Mouse (Mus musculus) forebrain, embryonic 14.5 days (tissue): ENCODE results near the gene Clca3a1. TPM values are rescaled to one million over a fixed set of nuclear protein-coding genes. Genes with fewer than 3 reads are reported as not detected.

Experiments used
- ATAC-seq: fragments of 200-750 bp; cut with Nextera tagmentation; 2 replicates; pipeline ENCODE4 v1.8.0; 2017; ENCODE audit warnings: mild to moderate bottlenecking, moderate library complexity
- DNase-seq: peaks from one replicate; pipeline ENCODE4 v3.0.0-alpha.2; 2015; ENCODE audit warnings: low spot score
- H3K27ac ChIP-seq: fragments of 300-500 bp; sonication (generic); 2 replicates; pipeline ENCODE4 v1.5.1; 2014; ENCODE audit warnings: low read depth, mild to moderate bottlenecking, control low read depth, low read length, moderate library complexity
- H3K27me3 ChIP-seq: fragments of 300-500 bp; sonication (generic); replicated peaks from 2 replicates; pipeline ENCODE4 v1.6.1; 2014; ENCODE audit warnings: low read length, control low read depth, mixed read lengths; ENCODE audit not compliant: control insufficient read depth, insufficient read depth
- H3K36me3 ChIP-seq: fragments of 300-500 bp; sonication (generic); 2 replicates; pipeline ENCODE4 v1.6.1; 2014; ENCODE audit warnings: low read length, control low read depth; ENCODE audit not compliant: control insufficient read depth, insufficient read depth
- H3K4me1 ChIP-seq: fragments of 300-500 bp; sonication (generic); 2 replicates; pipeline ENCODE4 v1.6.1; 2014; ENCODE audit warnings: antibody characterized with exemption, low read length, control low read depth; ENCODE audit not compliant: control insufficient read depth, insufficient read depth
- H3K4me2 ChIP-seq: fragments of 300-500 bp; sonication (generic); 2 replicates; pipeline ENCODE4 v1.6.1; 2014; ENCODE audit warnings: mild to moderate bottlenecking, control low read depth, low read length
- H3K4me3 ChIP-seq: fragments of 300-500 bp; sonication (generic); 2 replicates; pipeline ENCODE4 v1.5.1; 2014; ENCODE audit warnings: low read depth, low read length, control low read depth
- H3K9ac ChIP-seq: fragments of 300-500 bp; sonication (generic); 2 replicates; pipeline ENCODE4 v1.6.1; 2014; ENCODE audit warnings: mild to moderate bottlenecking, low read length, control low read depth, moderate library complexity
- H3K9me3 ChIP-seq: fragments of 300-500 bp; sonication (generic); replicated peaks from 2 replicates; pipeline ENCODE4 v1.6.1; 2016; ENCODE audit warnings: low read length, control low read depth, mixed read lengths; ENCODE audit not compliant: control insufficient read depth
- WGBS: fragments of 180-500 bp; shearing (Covaris S2); extraction: QIAGEN DNeasy Blood & Tissue Kit; methylation state at CpG from one replicate; pipeline ENCODE4 v1.1.7; 2014; 5-methylcytosine and 5-hydroxymethylcytosine counted together
- polyA plus RNA-seq: library from polyadenylated mRNA; unstranded; fragments of >200 nt; fragmentation: Nextera tagmentation; extraction: Ambion mirVana; gene quantifications from 2 replicates; pipeline ENCODE4 v1.2.1, GENCODE M21; 2014

The Clca3a1 gene
- polyA plus RNA-seq, 1 experiment from 2014 or later: 0.47 TPM

- H3K9me3 ChIP-seq: no peaks in the 10 kb centered on the region
- H3K4me3 ChIP-seq: no peak overlapping the region
- 78% methylated on average over 8 of the region's 8 CpGs for WGBS
- DNase-seq (no peak), ATAC-seq (no peak)
- H3K36me3 ChIP-seq: peaks cover 15% of the 10 kb centered on the region
- no peak overlapping the region for H3K4me2 ChIP-seq
- H3K9ac ChIP-seq: no peak overlapping the region
- no peaks in the 10 kb centered on the region for H3K27me3 ChIP-seq
- no peak overlapping the region for H3K27ac ChIP-seq
- H3K4me1 ChIP-seq: peaks cover 15% of the 10 kb centered on the region
Measured at GRCm38 (mm10) chr3:144714606-144715005, 46.2 kb downstream of the Clca3a1 start.

- H3K27me3 ChIP-seq: no peaks in the 10 kb centered on the region
- H3K36me3 ChIP-seq: peaks cover 15% of the 10 kb centered on the region
- DNase-seq (no peak), ATAC-seq (no peak)
- no peak overlapping the region for H3K4me2 ChIP-seq
- H3K4me1 ChIP-seq: peaks cover 15% of the 10 kb centered on the region
- no peak overlapping the region for H3K9ac ChIP-seq
- WGBS: 55% methylated on average over 7 of the region's 7 CpGs
- no peak overlapping the region for H3K4me3 ChIP-seq
- H3K27ac ChIP-seq: no peak overlapping the region
- no peaks in the 10 kb centered on the region for H3K9me3 ChIP-seq
Measured at GRCm38 (mm10) chr3:144714126-144714525, 46.7 kb downstream of the Clca3a1 start.

- no peaks in the 10 kb centered on the region for H3K27me3 ChIP-seq
- H3K9ac ChIP-seq: no peak overlapping the region
- no peak overlapping the region for H3K27ac ChIP-seq
- no peaks in the 10 kb centered on the region for H3K9me3 ChIP-seq
- H3K4me2 ChIP-seq: no peak overlapping the region
- H3K4me1 ChIP-seq: peaks cover 3% of the 10 kb centered on the region; the same call in 1 of the 2 replicates
- H3K36me3 ChIP-seq: peaks cover 23% of the 10 kb centered on the region
- no peak overlapping the region for H3K4me3 ChIP-seq
- ATAC-seq (peak; percentile 49; the same call in 1 of the 2 replicates), DNase-seq (peak; percentile 13)
- WGBS: 36% methylated on average over 6 of the region's 6 CpGs
Measured at GRCm38 (mm10) chr3:144711607-144712206, 49.1 kb downstream of the Clca3a1 start.

GRCm38 (mm10) chr3:144708612-144709011, 52.2 kb downstream of the Clca3a1 start:
- DNase-seq: no peak

GRCm38 (mm10) chr3:144703959-144704358, 56.8 kb downstream of the Clca3a1 start:
- DNase-seq (no peak), ATAC-seq (no peak)
- Histone ChIP-seq H3K9ac (no peak overlapping the region), H3K36me3 (peaks cover 47% of the 10 kb centered on the region), H3K4me2 (no peak overlapping the region), H3K27ac (no peak overlapping the region), H3K27me3 (no peaks in the 10 kb centered on the region), H3K4me3 (no peak overlapping the region), H3K4me1 (no peaks in the 10 kb centered on the region), H3K9me3 (no peaks in the 10 kb centered on the region)
- 90% methylated on average over 6 of the region's 6 CpGs for WGBS

More at GRCm38 (mm10) chr3:144708612-144709011, 52.2 kb downstream of the Clca3a1 start:
- H3K27me3 ChIP-seq: no peaks in the 10 kb centered on the region
- H3K4me2 ChIP-seq: no peak overlapping the region
- no peaks in the 10 kb centered on the region for H3K9me3 ChIP-seq
- ATAC-seq: no peak
- 92% methylated on average over 5 of the region's 5 CpGs for WGBS
- no peaks in the 10 kb centered on the region for H3K4me1 ChIP-seq
- H3K4me3 ChIP-seq: no peak overlapping the region
- H3K36me3 ChIP-seq: peaks cover 35% of the 10 kb centered on the region
- no peak overlapping the region for H3K27ac ChIP-seq
- H3K9ac ChIP-seq: no peak overlapping the region

GRCm38 (mm10) chr3:144698790-144699433, 61.9 kb downstream of the Clca3a1 start:
- ATAC-seq (no peak), DNase-seq (no peak)
- Histone ChIP-seq H3K4me1 (no peaks in the 10 kb centered on the region), H3K9ac (no peak overlapping the region), H3K9me3 (no peaks in the 10 kb centered on the region), H3K36me3 (peaks cover 72% of the 10 kb centered on the region), H3K4me2 (no peak overlapping the region), H3K27ac (no peak overlapping the region), H3K27me3 (no peaks in the 10 kb centered on the region), H3K4me3 (no peak overlapping the region)
- WGBS: 88% methylated on average over 5 of the region's 5 CpGs

- Histone ChIP-seq H3K9ac (no peak overlapping the region), H3K9me3 (no peaks in the 10 kb centered on the region), H3K4me3 (no peak overlapping the region), H3K4me1 (no peaks in the 10 kb centered on the region), H3K4me2 (no peak overlapping the region), H3K36me3 (peaks cover 73% of the 10 kb centered on the region), H3K27ac (no peak overlapping the region), H3K27me3 (no peaks in the 10 kb centered on the region)
- 89% methylated on average over 3 of the region's 3 CpGs for WGBS
- DNase-seq: no peak
- no peak for ATAC-seq
Measured at GRCm38 (mm10) chr3:144697942-144698341, 62.8 kb downstream of the Clca3a1 start.

GRCm38 (mm10) chr3:144697154-144697553, 63.6 kb downstream of the Clca3a1 start:
- WGBS: 83% methylated on average over 5 of the region's 5 CpGs
- Histone ChIP-seq H3K36me3 (peaks cover 73% of the 10 kb centered on the region), H3K9ac (no peak overlapping the region), H3K27me3 (no peaks in the 10 kb centered on the region), H3K4me3 (no peak overlapping the region), H3K27ac (no peak overlapping the region), H3K9me3 (no peaks in the 10 kb centered on the region), H3K4me2 (no peak overlapping the region), H3K4me1 (no peaks in the 10 kb centered on the region)
- DNase-seq: no peak
- ATAC-seq: no peak

GRCm38 (mm10) chr3:144694941-144695340, 65.8 kb downstream of the Clca3a1 start:
- peaks cover 65% of the 10 kb centered on the region for H3K36me3 ChIP-seq
- WGBS: 96% methylated on average over 7 of the region's 7 CpGs
- no peak overlapping the region for H3K9ac ChIP-seq
- DNase-seq: no peak
- H3K27me3 ChIP-seq: no peaks in the 10 kb centered on the region
- no peak overlapping the region for H3K27ac ChIP-seq
- no peak overlapping the region for H3K4me3 ChIP-seq
- H3K9me3 ChIP-seq: no peaks in the 10 kb centered on the region
- no peak for ATAC-seq
- no peaks in the 10 kb centered on the region for H3K4me1 ChIP-seq
- H3K4me2 ChIP-seq: no peak overlapping the region
